Mouse (Mus musculus) spleen, postnatal 0 days (tissue): ENCODE measurements around the gene Cd300lg. TPM values are rescaled to one million over a fixed set of nuclear protein-coding genes. Genes with fewer than 3 reads are reported as not detected.

Experiments
- polyA plus RNA-seq: library from polyadenylated mRNA; unstranded; fragments of >200 nt; fragmentation: Nextera tagmentation; extraction: Ambion mirVana; gene quantifications from 2 replicates; pipeline ENCODE4 v1.2.1, GENCODE M21; 2015

The Cd300lg gene
- 1.8 and 2.2 TPM in 2 replicates for polyA plus RNA-seq

DNA sequence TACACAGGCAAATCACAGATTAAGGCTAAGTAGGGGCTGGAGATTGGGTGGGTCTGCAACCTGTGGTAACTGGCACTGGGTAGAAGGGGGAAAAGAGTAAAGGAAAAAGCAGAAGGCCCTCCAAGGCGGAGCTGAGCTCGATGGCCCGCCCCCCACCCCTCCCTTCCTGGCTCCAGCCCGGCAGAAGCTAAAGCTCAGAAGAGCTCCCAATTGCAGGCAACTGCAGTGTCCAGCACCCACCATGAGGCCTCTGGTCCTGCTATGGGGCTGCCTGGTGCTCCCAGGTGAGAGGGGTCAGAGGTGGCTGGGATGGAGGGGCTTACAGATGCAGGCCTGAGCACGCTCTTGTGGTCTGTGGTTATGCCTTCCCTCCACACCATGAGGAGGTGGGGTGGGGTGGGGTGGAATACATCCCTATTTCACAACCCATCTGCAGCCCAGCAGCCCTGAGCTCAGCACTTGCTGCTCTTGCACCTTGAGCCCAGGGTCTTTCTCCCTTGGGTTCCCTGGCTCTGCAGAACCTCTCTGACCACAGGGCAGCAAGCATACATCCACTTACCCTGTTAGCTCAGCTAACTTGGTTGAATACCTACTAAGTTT is at the start of gene Cd300lg:
Gene Cd300lg, plus strand, starts transcription at position 160 of the 600 bp plus-strand sequence.

DNA sequence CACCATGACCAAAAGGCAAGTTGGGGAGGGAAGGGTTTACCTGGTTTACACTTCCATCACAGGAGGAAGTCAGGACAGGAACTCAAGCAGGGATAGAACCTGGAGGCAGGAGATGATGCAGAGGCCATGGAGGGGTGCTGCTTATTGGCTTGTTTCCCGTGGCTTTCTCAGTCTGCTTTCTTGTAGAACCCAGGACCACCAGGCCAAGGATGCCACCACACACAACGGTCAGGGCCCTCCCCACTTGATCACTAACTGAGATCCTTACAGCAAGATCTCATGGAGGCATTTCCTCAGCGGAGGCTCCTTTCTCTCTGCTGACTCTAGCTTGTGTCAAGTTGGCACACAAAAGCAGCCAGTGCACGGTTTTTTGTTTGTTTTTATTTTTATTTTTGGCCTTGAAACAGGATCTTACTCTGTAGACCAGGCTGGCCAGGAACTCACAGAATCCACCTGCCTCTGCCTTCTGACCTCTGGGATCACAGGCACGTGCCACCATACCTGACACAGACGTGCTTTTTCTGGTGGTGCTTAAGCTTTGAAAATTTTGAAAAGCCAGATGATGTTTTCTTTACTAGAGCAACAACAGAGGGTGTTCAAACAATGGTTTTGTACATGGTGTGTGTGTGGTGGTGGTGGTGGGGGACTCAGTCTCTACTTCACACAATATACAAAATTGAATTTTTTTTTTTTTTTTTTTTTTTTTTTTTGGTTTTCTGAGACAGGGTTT is 13.1 kb upstream of the Cd300lg start, which contains the start of gene Mpp3:
Gene Mpp3, minus strand, starts transcription at position 375 of the 730 bp plus-strand sequence.

DNA sequence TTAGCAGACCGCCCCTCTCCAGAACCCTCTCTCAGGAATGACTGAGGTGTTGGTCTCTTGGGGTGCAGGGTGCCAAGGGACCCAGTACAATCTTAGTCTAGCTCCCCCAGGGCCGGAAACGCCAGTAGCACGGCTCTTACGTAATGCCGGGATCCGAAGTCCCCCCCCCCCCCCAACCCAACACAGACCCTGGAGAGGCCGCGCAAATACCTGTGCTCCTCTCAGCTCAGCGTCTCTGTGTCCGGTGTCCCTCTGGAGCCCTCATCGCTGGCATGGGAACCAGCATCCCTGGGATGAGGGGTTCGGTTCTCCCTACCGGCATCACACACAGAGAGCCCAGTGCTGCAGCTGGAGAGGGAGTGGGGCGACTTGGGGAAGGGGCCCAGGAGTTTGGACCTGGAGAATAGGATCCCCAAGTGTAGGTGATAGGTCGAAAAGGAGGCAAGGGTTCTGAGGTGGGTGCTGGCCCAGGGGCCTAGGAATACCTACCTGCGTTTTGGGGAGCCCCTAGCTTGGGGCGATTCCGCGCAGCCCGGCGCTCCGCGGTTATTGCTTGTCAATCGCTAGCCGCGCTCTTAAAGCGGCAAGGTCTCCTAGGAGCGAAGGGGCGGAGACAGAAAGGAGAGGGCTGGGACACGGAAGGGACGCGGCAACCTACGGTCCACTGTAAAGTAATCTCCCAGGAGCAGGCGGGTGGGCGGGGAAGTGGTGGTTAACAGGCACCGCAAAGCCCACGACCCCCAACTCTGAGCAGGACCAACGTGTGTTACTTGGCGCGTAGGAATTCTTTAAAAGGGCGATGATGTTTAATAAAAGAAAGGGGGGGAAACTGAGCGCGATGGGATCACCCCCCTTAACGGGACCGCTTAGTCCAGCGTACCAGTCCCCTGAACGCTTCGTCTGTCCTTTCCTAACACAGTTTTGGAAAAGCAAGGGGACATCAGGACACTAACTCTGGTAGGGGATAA is 46.9 kb downstream of the Cd300lg start, which contains the start of gene Mpp2:
Gene Mpp2, minus strand, starts transcription at position 585 of the 968 bp plus-strand sequence.

DNA sequence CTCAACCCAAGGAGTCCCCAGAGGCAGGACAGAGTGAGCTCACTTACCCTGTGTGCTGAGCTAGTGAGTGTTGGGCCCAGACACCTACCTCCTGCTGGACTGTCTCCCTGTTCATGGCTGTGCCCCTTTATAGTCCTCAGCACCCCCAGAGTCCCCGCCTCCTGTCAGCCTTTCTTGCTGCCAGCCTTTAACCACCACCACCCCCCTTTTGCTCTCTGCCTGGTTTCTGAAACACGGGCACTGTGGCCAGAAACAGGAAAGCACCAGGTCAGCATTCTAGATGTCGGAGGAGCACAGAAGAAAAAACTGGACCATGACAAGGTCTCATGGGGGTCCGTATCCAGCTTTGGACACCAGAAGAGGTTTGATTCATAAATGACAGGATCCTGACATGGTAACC is 59.9 kb downstream of the Cd300lg start, which contains the start of gene Ppy:
Gene Ppy, minus strand, starts transcription at position 101 of the 400 bp plus-strand sequence.

Other genes with a start within 250 kb of the Cd300lg start
- 0.70 and 0.75 TPM in 2 replicates for gene Meox1, start 147.1 kb upstream of the Cd300lg start, polyA plus RNA-seq
- 0.06 TPM in 1 of 2 replicates, not detected in the other for gene Sost, start 74.5 kb upstream of the Cd300lg start, polyA plus RNA-seq
- not detected in 2 replicates for gene Cfap97d1, start 57.2 kb upstream of the Cd300lg start, polyA plus RNA-seq
- gene Dusp3, start 54.5 kb upstream of the Cd300lg start, polyA plus RNA-seq = 11.4 and 14.5 TPM in 2 replicates
- 1.3 and 1.5 TPM in 2 replicates for gene Mpp3, start 13.0 kb upstream of the Cd300lg start, polyA plus RNA-seq
- gene Mpp2, start 47.0 kb downstream of the Cd300lg start, polyA plus RNA-seq = 7.9 and 9.7 TPM in 2 replicates
- 0.72 TPM in 1 of 2 replicates, not detected in the other for gene Ppy, start 59.8 kb downstream of the Cd300lg start, polyA plus RNA-seq
- gene Pyy, start 66.3 kb downstream of the Cd300lg start, polyA plus RNA-seq = 1.3 and 3.6 TPM in 2 replicates
- gene Nags, start 104.0 kb downstream of the Cd300lg start, polyA plus RNA-seq = 3.7 TPM in 2 replicates
- gene Tmem101, start 114.9 kb downstream of the Cd300lg start, polyA plus RNA-seq = 10.9 and 12.3 TPM in 2 replicates
- 83.8 and 86.1 TPM in 2 replicates for gene Lsm12, start 143.8 kb downstream of the Cd300lg start, polyA plus RNA-seq
- 17.9 and 21.1 TPM in 2 replicates for gene G6pc3, start 148.1 kb downstream of the Cd300lg start, polyA plus RNA-seq
- gene Hdac5, start 188.7 kb downstream of the Cd300lg start, polyA plus RNA-seq = 21.8 and 29.1 TPM in 2 replicates
- 13.6 and 14.9 TPM in 2 replicates for gene BC030867, start 207.4 kb downstream of the Cd300lg start, polyA plus RNA-seq
- gene Asb16, start 227.2 kb downstream of the Cd300lg start, polyA plus RNA-seq = 0.07 and 0.11 TPM in 2 replicates
- gene Tmub2, start 243.4 kb downstream of the Cd300lg start, polyA plus RNA-seq = 33.5 and 36.0 TPM in 2 replicates